ENCODE assay signal across 23 mouse cellular contexts in the genomic region with DNA sequence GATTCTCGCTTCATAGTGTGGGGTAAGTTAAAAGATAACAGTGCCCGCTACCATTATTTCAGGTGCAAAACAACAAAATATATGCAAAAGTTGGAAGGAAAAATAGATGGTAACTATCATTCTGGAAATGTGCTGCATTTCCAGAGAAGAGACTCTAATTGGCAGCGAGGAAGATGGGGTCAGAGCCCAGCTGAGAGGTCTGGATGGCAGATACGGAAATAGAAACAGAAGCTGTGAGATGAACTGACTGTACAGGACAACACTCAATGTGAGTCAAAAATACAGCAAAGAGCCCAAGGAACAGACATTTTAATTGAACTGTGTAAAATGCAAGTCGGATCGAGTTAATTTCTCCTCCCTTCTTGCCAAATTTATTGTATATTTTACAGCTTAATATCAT.
"Had no signal": no experiment of that assay in that cellular context is flagged by ENCODE, and none has a peak within 500 bp of the region (broad histone marks: within the 10 kb centered on the region; RNA-seq: fewer than 3 reads in every experiment).

No protein-coding gene starts in this region.

- H3K4me1 ChIP-seq: limb, embryonic 15.5 days; lung, embryonic 15.5 days; midbrain, embryonic 10.5 days; midbrain, embryonic 13.5 days; stomach, embryonic 15.5 days had no signal

- ATAC-seq: liver, postnatal 0 days; midbrain, embryonic 13.5 days; midbrain, embryonic 16.5 days had no signal

- H3K27me3 ChIP-seq: limb, embryonic 12.5 days; limb, embryonic 15.5 days; lung, embryonic 15.5 days; megakaryocyte, embryonic 14.5 days; midbrain, embryonic 13.5 days; neural tube, embryonic 13.5 days; stomach, embryonic 15.5 days had no signal

- H3K27ac ChIP-seq: kidney, postnatal 0 days; layer of hippocampus, adult 2 months; left cerebral cortex, adult 2 months; limb, embryonic 12.5 days; limb, embryonic 15.5 days; liver, embryonic 14.5 days; lung, embryonic 15.5 days; midbrain, embryonic 10.5 days; midbrain, embryonic 13.5 days; neural tube, embryonic 13.5 days; stomach, embryonic 15.5 days had no signal

- H3K4me3 ChIP-seq: layer of hippocampus, adult 2 months; left cerebral cortex, adult 2 months; limb, embryonic 12.5 days; limb, embryonic 15.5 days; lung, embryonic 15.5 days; megakaryocyte, embryonic 14.5 days; midbrain, embryonic 10.5 days; midbrain, embryonic 13.5 days; myocyte; neural tube, embryonic 13.5 days; stomach, embryonic 15.5 days had no signal

- H3K9me3 ChIP-seq: limb, embryonic 12.5 days; limb, embryonic 15.5 days; lung, embryonic 15.5 days; megakaryocyte, embryonic 14.5 days; midbrain, embryonic 10.5 days; midbrain, embryonic 13.5 days; neural tube, embryonic 13.5 days; stomach, embryonic 15.5 days had no signal

- DNase-seq: kidney, postnatal 25 days; layer of hippocampus, adult 9-11 months; liver, postnatal 0 days; lung, postnatal 10 days; lung, postnatal 36 days; retina, postnatal 1 day; right cerebral cortex, postnatal 25 days; spleen, adult 18-20 months; thymus, postnatal 25 days had no signal

- H3K36me3 ChIP-seq: limb, embryonic 12.5 days; limb, embryonic 15.5 days; lung, embryonic 15.5 days; midbrain, embryonic 10.5 days; midbrain, embryonic 13.5 days; neural tube, embryonic 13.5 days; stomach, embryonic 15.5 days had no signal
